Mouse (Mus musculus) G1E (cell line): ENCODE measurements around the gene Gsx1.

Source experiments
- CTCF ChIP-seq: IDR thresholded peaks from 2 replicates; pipeline ENCODE4 v1.5.1; 2012; ENCODE audit warnings: low read depth, low read length, inconsistent platforms, mixed read lengths
- GATA1 ChIP-seq: IDR thresholded peaks from 2 replicates; pipeline ENCODE4 v1.6.1; 2012; ENCODE audit warnings: borderline replicate concordance, low read length, inconsistent platforms, mixed read lengths
- GATA2 ChIP-seq: IDR thresholded peaks from 2 replicates; pipeline ENCODE4 v1.6.1; 2012; ENCODE audit warnings: low read depth, low read length, inconsistent platforms, borderline replicate concordance
- POLR2AphosphoS5 ChIP-seq: IDR thresholded peaks from 2 replicates; pipeline ENCODE4 v1.6.1; 2012; ENCODE audit warnings: low read depth, low read length, inconsistent platforms; ENCODE audit not compliant: insufficient replicate concordance
- TAL1 ChIP-seq: conservative IDR thresholded peaks from 2 replicates; pipeline ENCODE4 v1.6.1; 2012; ENCODE audit warnings: low read depth, low read length, inconsistent platforms, mixed read lengths

DNA sequence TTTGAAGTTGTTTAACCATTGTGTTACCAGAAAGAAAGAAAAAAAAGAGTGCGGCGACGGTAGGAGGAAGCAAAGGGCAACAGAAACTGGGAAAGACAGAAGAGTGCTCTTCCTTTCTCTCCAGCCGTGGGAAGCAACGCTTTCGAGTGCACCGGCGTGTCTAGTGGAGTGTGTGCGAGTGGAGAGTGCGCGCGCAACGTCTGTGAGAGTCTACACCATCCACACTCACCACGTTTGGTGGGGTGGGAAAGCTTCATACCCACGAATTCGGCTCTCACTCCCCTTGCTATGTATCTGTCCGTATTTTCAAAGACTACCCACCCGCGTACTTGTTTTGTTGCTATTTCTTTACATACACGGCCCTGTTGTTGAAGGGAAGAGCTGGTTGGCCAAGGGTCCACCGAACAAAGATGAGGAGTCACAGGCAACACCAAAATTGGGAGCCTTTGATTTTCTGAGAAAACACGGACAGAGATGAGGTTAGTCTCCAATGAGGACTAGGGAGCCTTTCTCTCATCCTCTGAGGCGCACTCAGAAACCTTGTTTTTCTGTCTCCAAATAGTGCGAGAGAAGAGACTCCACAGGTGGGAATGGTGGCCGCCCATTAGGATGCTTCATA, 835 bp upstream of the Gsx1 start:
- TF ChIP-seq CTCF (no peak), GATA1 (no peak), TAL1 (no peak), GATA2 (no peak), POLR2AphosphoS5 (no peak)
